Mouse (Mus musculus) heart, postnatal 25 days (tissue): Measurements from ENCODE around the gene Edn2. TPM values are rescaled to one million over a fixed set of nuclear protein-coding genes. Genes with fewer than 3 reads are reported as not detected.

ENCODE experiments used
- DNase-seq: peaks from one replicate; pipeline ENCODE4 v3.0.0; 2022; ENCODE audit warnings: low spot score
- intact Hi-C: fragments of 180-260 bp; cut with DNase I; formaldehyde crosslinking; loops from one replicate; pipeline ENCODE4 v1.15.1; 2025
- total RNA-seq, 2 experiments: library from RNA; stranded (reverse); gene quantifications; 2 replicates each; pipeline ENCODE4 v1.2.3; 2021

Gene Edn2
- total RNA-seq, 2 experiments from 2014 or later: not detected

GRCm38 (mm10) chr4:120194965-120195364 lies 34.0 kb downstream of the Edn2 start:
- intact Hi-C loops: no loop called here

DNA sequence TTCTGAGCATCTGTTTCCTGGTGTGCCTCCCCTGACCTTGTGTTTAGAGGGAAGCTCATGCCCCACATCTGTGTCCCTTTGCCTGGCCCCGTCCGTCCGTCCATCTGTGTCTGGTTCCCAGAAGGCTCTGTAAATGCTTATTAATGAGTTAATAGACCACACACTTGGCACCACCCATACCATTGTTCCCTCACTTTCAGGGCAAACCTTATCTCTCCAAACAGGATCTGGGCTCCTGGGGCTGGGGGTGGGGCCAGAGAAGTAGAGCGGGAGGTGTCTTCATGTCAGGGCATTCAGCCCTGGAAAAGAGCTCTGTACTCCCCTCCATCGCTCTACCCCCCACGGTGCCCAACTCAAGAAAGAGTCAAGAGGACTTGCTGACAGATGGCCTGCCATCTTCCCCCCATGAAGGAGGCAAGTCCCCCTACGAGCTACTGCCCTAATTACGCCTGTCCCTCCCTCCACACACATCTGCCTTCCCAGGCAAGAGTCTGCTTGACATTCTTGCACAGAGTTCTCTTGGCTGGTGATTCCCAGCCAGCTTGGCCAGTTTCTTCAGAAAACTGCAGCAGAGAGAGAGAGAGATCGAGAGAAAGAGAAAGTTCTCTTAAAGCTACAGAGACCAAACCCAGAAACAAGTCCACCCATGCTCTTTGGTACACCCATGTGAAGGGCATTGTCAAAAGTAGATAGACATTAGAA lies 38.3 kb downstream of the Edn2 start:
- DNase-seq: no peak
- intact Hi-C loops: no loop called here

More at GRCm38 (mm10) chr4:120194965-120195364, 34.0 kb downstream of the Edn2 start:
- peak; percentile 19 for DNase-seq

DNA sequence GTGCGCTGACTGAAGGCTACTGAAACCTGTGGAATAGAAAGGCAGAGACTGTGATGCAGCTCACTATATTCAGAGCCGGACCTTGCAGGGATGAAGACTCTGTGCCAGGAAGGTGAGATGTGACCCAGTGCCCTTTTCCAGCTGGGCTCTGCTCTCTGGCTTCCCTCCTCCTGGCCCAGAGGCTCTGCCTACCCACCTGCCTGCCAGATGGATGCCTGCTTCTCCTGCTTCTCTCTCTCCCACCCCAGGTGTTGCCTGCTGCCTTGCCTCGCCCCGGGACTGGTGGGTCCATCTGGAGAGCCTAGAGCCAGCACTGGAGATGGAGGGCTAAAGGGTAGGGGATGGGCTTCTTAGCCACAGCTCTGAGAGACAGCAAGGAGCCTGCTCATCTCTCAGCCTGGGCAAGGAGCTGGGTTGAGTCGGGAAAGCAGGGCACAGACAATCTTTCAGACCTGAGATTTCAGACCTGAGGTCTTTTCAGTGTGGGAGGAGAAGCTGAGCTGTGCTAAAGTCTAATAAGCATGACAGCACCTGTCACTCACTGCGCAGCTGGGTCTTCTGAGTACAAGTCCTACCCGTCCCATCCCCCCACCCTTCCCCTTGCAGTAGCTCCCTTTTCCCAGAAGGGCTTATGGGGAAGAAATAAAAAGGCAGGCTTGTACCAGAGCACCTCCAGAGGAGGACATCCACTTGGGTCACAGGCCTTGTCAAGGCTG lies 39.7 kb downstream of the Edn2 start:
- no peak for DNase-seq
- intact Hi-C loops: no loop called here

- no peak for DNase-seq
- intact Hi-C loops: no loop called here
Measured at GRCm38 (mm10) chr4:120204357-120204942, 43.4 kb downstream of the Edn2 start.

- DNase-seq: no peak
- intact Hi-C loops: no loop called here
Measured at GRCm38 (mm10) chr4:120206471-120206891, 45.5 kb downstream of the Edn2 start.

DNA sequence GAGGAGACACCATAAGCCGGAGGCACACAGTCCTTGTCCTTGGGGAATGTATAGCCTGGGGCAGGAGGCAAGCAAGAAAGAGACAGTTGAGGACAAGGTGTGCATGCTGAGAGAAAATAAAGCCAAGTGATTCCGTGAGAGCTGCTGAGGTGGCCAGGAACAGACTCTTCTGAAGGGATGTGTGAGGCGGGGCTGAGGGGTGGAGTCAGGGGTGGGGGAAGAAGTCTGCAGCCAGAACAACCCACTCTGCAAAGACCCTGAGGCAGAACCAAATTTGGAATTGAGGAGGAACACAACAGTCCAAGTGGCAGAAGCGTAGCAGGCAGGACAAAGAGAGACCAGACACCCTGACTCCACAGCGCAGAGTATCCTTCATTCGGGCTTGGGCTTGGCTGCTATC lies 51.1 kb downstream of the Edn2 start:
- no peak for DNase-seq
- intact Hi-C loops: no loop called here

DNA sequence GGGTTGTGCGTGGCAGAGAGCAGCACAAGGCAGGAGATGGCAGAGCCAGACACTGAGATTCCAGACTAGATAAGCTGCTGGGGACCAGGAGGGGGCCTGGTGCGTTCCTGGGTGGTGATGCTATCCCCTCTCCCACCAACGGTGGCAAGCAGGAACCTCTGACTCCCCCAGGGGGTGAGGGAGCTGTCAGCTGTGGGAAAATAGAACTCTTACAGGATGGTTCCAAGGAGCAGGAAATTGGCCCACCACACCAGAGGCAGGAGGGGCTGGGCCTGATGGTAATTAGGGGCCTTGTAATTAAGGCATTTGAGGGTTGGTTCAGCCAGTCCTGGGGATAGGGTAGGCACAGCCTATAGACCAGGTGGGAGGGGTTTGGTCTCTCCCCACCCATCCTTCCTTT lies 51.8 kb downstream of the Edn2 start:
- intact Hi-C loops: no loop called here
- no peak for DNase-seq

GRCm38 (mm10) chr4:120215915-120216591 lies 55.0 kb downstream of the Edn2 start:
- intact Hi-C loops: no loop called here
- DNase-seq: no peak

DNA sequence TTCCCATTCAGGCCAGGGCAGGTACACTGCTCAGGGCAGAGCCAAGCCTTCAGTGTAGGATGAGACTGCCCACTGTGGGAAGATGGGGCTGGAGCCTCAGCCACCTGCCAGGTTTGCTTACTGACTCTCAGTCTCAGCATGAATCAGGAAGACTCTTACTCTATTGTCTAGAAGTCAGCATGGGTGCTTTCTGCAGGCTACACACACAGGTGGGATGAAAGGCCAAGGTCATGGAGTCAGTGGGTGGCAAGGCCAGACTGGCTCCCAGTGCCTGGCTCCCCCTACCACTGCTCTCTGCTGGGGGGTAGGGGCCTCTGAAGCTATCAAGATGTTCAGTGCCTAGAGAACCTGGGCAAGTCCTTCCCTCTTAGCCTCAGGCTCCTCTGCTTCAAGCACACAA lies 55.9 kb downstream of the Edn2 start:
- no peak for DNase-seq
- intact Hi-C loops: no loop called here

Other genes with a start within 250 kb of the Edn2 start
- not detected for gene AL607142.1, start 96.2 kb upstream of the Edn2 start, total RNA-seq
- gene Foxo6, start 126.1 kb downstream of the Edn2 start, total RNA-seq: 1 to 10 TPM; 2.6 to 5.6 TPM
- gene Scmh1, start 244.1 kb downstream of the Edn2 start, total RNA-seq: 10 to 100 TPM; 59.3 to 64.7 TPM